Mouse (Mus musculus) CH12.LX (cell line): ENCODE measurements at regions not wholly inside any gene's neighbourhood (a gene's known extent, or its start where the extent isn't known, plus 50 kb on each side); places are given as distances from the start of the nearest gene placed in this dataset.

Source experiments
- DNase-seq: peaks from one replicate; pipeline ENCODE4 v3.0.0-alpha.2; 2013; ENCODE audit errors: extremely low read depth
- H3K27ac ChIP-seq: 2 replicates; pipeline ENCODE4 v1.5.1; 2012; ENCODE audit warnings: low read depth, mild to moderate bottlenecking, control low read depth, moderate library complexity; ENCODE audit not compliant: insufficient read depth
- H3K27me3 ChIP-seq: replicated peaks from 2 replicates; pipeline ENCODE3; 2012; ENCODE audit warnings: inconsistent platforms
- H3K36me3 ChIP-seq, 2 experiments: replicated peaks in 1 of 2; 2 replicates each; pipeline versions ENCODE3 to v1.6.1; 2012; ENCODE audit warnings: inconsistent platforms in 1 of 2, low read length in 1 of 2, mild to moderate bottlenecking in 1 of 2, mixed read lengths in 1 of 2, moderate library complexity in 1 of 2; ENCODE audit not compliant: control insufficient read depth in 1 of 2, insufficient read depth in 1 of 2
- H3K4me1 ChIP-seq, 2 experiments: 2 replicates each; pipeline ENCODE4 v1.6.1; 2012; ENCODE audit warnings: inconsistent platforms in 1 of 2, moderate library complexity in 1 of 2; ENCODE audit not compliant: insufficient read depth in 2 of 2, control insufficient read depth in 1 of 2
- H3K4me2 ChIP-seq: 2 replicates; pipeline ENCODE4 v1.6.1; 2012; ENCODE audit warnings: low read depth, mild to moderate bottlenecking, control low read depth; ENCODE audit not compliant: poor library complexity, insufficient read depth, severe bottlenecking
- H3K4me3 ChIP-seq, 3 experiments: fragments of 150-350 bp in 1 of 3; sonication (generic) in 1 of 3; replicated peaks in 1 of 3; 2 replicates each; pipeline versions ENCODE3 to v1.5.1; 2011 to 2012; ENCODE audit warnings: low read depth in 2 of 3, low read length in 2 of 3, mild to moderate bottlenecking in 2 of 3, moderate library complexity in 2 of 3, control low read depth in 1 of 3, improper control_type of control experiment in 1 of 3, inconsistent platforms in 1 of 3, mixed read lengths in 1 of 3; ENCODE audit not compliant: poor library complexity in 1 of 3
- H3K79me2 ChIP-seq: replicated peaks from 2 replicates; pipeline ENCODE4 v1.6.1; 2012; ENCODE audit warnings: mild to moderate bottlenecking, moderate library complexity; ENCODE audit not compliant: control insufficient read depth, poor library complexity, insufficient read depth, severe bottlenecking; ENCODE audit errors: extremely low read depth
- H3K9ac ChIP-seq: 2 replicates; pipeline ENCODE4 v1.6.1; 2012; ENCODE audit warnings: low read depth, mild to moderate bottlenecking, control low read depth, moderate library complexity; ENCODE audit not compliant: insufficient read depth
- H3K9me3 ChIP-seq: replicated peaks from 2 replicates; pipeline ENCODE3; 2012; ENCODE audit warnings: low read length, inconsistent platforms, mixed read lengths
- E2F4 ChIP-seq: IDR thresholded peaks from 2 replicates; pipeline ENCODE4 v1.6.1; 2011; ENCODE audit warnings: low read depth, low read length, improper control_type of control experiment; ENCODE audit not compliant: insufficient replicate concordance
- ELF1 ChIP-seq: IDR thresholded peaks from 2 replicates; pipeline ENCODE4 v1.6.1; 2014; ENCODE audit warnings: low read depth, mild to moderate bottlenecking, inconsistent platforms, low read length, improper control_type of control experiment
- GABPA ChIP-seq: IDR thresholded peaks from 2 replicates; pipeline ENCODE4 v1.6.1; 2012; ENCODE audit warnings: low read depth, low read length, improper control_type of control experiment, inconsistent platforms; ENCODE audit not compliant: insufficient replicate concordance
- HCFC1 ChIP-seq: IDR thresholded peaks from 2 replicates; pipeline ENCODE4 v1.6.1; 2012; ENCODE audit warnings: low read depth, mild to moderate bottlenecking, inconsistent platforms, low read length, improper control_type of control experiment
- KAT2A ChIP-seq: IDR thresholded peaks from 2 replicates; pipeline ENCODE4 v1.6.1; 2012; ENCODE audit warnings: low read length, improper control_type of control experiment, inconsistent platforms; ENCODE audit not compliant: insufficient replicate concordance
- MAFK ChIP-seq: IDR thresholded peaks from 2 replicates; pipeline ENCODE4 v1.6.1; 2011; ENCODE audit warnings: low read length, improper control_type of control experiment; ENCODE audit not compliant: insufficient replicate concordance
- MEF2A ChIP-seq: IDR thresholded peaks from 2 replicates; pipeline ENCODE4 v1.6.1; 2014; ENCODE audit warnings: low read depth, mild to moderate bottlenecking, inconsistent platforms, low read length, improper control_type of control experiment, borderline replicate concordance
- MYC ChIP-seq: IDR thresholded peaks from 2 replicates; pipeline ENCODE4 v1.6.1; 2011; ENCODE audit warnings: low read depth, mild to moderate bottlenecking, improper control_type of control experiment, low read length
- NRF1 ChIP-seq: IDR thresholded peaks from 2 replicates; pipeline ENCODE4 v1.6.1; 2014; ENCODE audit warnings: low read depth, mild to moderate bottlenecking, inconsistent platforms, low read length, improper control_type of control experiment, moderate library complexity
- RCOR1 ChIP-seq: conservative IDR thresholded peaks from 2 replicates; pipeline ENCODE4 v1.6.1; 2012; ENCODE audit warnings: low read depth, mild to moderate bottlenecking, inconsistent platforms, low read length, improper control_type of control experiment
- SMC3 ChIP-seq: IDR thresholded peaks from 2 replicates; pipeline ENCODE4 v1.6.1; 2011; ENCODE audit warnings: low read depth, low read length, improper control_type of control experiment
- TCF12 ChIP-seq: IDR thresholded peaks from 2 replicates; pipeline ENCODE4 v1.6.1; 2014; ENCODE audit warnings: low read depth, mild to moderate bottlenecking, inconsistent platforms, low read length, improper control_type of control experiment
- USF2 ChIP-seq: conservative IDR thresholded peaks from 2 replicates; pipeline ENCODE4 v1.6.1; 2011; ENCODE audit warnings: low read depth, low read length, improper control_type of control experiment
- ZKSCAN1 ChIP-seq: IDR thresholded peaks from 2 replicates; pipeline ENCODE4 v1.6.1; 2012; ENCODE audit warnings: low read depth, inconsistent platforms, low read length, improper control_type of control experiment, borderline replicate concordance
- ZNF384 ChIP-seq: IDR thresholded peaks from 2 replicates; pipeline ENCODE4 v1.6.1; 2012; ENCODE audit warnings: low read depth, low read length, improper control_type of control experiment, inconsistent platforms
- dilution Hi-C: fragments of 300-500 bp; cut with MboI; formaldehyde crosslinking; loops from 2 replicates; pipeline ENCODE4 v1.14.3; 2020; ENCODE audit warnings: low sequenced_read_pairs; ENCODE audit not compliant: extremely low pct_unique_long_range_greater_than_20kb, extremely low pct_ligation_motif_present
- in situ Hi-C: fragments of 300-500 bp; cut with MboI; formaldehyde crosslinking; loops from 3 replicates; pipeline ENCODE4 v1.14.3; 2019; ENCODE audit warnings: low sequenced_read_pairs, low pct_ligation_motif_present, low pct_unique_long_range_greater_than_20kb, mixed read lengths

- Histone ChIP-seq H3K9me3 (no peaks in the 10 kb centered on the region), H3K36me3 (no peaks in the 10 kb centered on the region), H3K79me2 (no peaks in the 10 kb centered on the region), H3K4me1 (peaks cover 6 to 11% of the 10 kb centered on the region in 2 experiments; a peak in 2 of 4 replicates), H3K27ac (no peak overlapping the region), H3K4me3 (no peak overlapping the region), H3K4me2 (no peak overlapping the region), H3K27me3 (no peaks in the 10 kb centered on the region), H3K9ac (no peak overlapping the region)
- dilution Hi-C loops, result no loop called here
- DNase-seq, result no peak
- TF ChIP-seq ZNF384, result no peak
- no peak for TF ChIP-seq SMC3
- no peak for TF ChIP-seq NRF1
- TF ChIP-seq RCOR1, result no peak
- TF ChIP-seq MYC, result no peak
- TF ChIP-seq ZKSCAN1, result no peak
- TF ChIP-seq TCF12, result no peak
- no peak for TF ChIP-seq USF2
- TF ChIP-seq GABPA, result no peak
- no peak for TF ChIP-seq MEF2A
- TF ChIP-seq HCFC1, result no peak
- in situ Hi-C loops, result no loop called here
These were observed 116.6 kb upstream of the Six2 start for GRCm38 (mm10) chr17:85804631-85805030.

DNA sequence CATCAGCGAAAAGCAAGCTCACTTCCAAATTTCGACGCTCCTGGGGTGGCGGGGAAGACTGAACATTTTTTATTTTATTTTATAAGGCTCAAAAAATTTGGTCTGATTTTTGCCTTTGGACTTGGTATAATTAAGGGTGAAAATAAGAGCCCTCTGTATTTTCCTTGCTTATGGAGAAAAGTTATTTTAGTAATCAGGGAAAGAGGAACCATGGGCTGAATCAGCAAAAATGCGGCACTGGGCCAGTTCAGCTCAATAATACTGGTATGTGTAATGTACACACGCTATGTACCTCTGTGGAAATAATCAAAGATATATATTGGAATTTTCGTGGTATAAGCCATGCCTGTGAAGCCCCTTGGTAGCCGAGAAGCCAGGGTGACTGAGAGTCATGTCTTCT lies 113.7 kb upstream of the Six2 start:
- no peak overlapping the region for H3K4me2 ChIP-seq
- H3K36me3 ChIP-seq, result no peaks in the 10 kb centered on the region
- H3K27me3 ChIP-seq, result no peaks in the 10 kb centered on the region
- no peak overlapping the region for H3K27ac ChIP-seq
- no peaks in the 10 kb centered on the region for H3K79me2 ChIP-seq
- in situ Hi-C loops, result no loop called here
- no peaks in the 10 kb centered on the region; a peak in 1 of 4 replicates for H3K4me1 ChIP-seq
- DNase-seq, result no peak
- H3K4me3 ChIP-seq, result no peak overlapping the region
- no peaks in the 10 kb centered on the region for H3K9me3 ChIP-seq
- no peak for TF ChIP-seq KAT2A
- 0 out of 2 replicates have a peak, but pooled peaks have one; percentile 62 for TF ChIP-seq MAFK
- dilution Hi-C loops, result no loop called here
- no peak overlapping the region for H3K9ac ChIP-seq

DNA sequence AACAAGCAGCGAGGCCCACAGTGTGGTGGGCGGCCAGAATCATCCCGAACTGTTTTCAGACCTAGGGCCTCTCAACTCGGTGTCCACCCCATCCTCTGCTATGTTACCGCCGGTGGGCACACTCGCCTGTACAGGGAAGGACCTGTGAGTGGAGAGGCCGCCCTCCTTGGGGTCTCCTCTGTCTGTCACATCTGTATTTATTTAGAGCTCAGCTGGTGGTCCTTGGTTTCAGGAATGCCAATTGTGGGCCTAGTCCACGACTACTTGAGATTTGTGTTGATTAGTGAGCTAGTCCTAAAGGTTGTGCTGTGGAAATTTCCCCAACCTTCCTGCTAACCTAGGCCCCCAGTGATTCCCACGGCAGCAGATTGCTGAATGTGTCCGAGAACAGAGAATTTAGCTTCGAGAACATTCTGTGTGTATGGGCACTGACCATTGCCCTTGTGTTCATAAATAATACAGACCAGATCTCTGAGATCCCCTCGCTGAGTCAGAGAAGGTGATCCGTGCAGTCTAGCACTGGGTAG lies 113.1 kb upstream of the Six2 start:
- no peak overlapping the region for H3K4me3 ChIP-seq
- H3K27me3 ChIP-seq, result no peaks in the 10 kb centered on the region
- no peak overlapping the region for H3K27ac ChIP-seq
- in situ Hi-C loops, result no loop called here
- no peaks in the 10 kb centered on the region for H3K79me2 ChIP-seq
- dilution Hi-C loops, result no loop called here
- no peaks in the 10 kb centered on the region for H3K36me3 ChIP-seq
- no peak overlapping the region for H3K4me2 ChIP-seq
- H3K9me3 ChIP-seq, result no peaks in the 10 kb centered on the region
- TF ChIP-seq E2F4 (no peak), MEF2A (no peak), USF2 (no peak), ELF1 (no peak)
- TF ChIP-seq, all 38 proteins: peak for 0
- Histone ChIP-seq H3K4me1 (no peaks in the 10 kb centered on the region), H3K9ac (no peak overlapping the region)
- DNase-seq, result no peak
